Mouse (Mus musculus) olfactory bulb, adult 2 months (tissue): ENCODE results near the gene Mkks.

Source experiments
- CTCF ChIP-seq: fragments of 200-500 bp; IDR thresholded peaks from 2 replicates; pipeline ENCODE4 v1.5.1; 2012; ENCODE audit warnings: low read depth, mild to moderate bottlenecking, low read length, moderate library complexity; ENCODE audit not compliant: insufficient read depth
- POLR2A ChIP-seq: fragments of 200-500 bp; IDR thresholded peaks from 2 replicates; pipeline ENCODE4 v1.6.1; 2012; ENCODE audit warnings: mild to moderate bottlenecking, low read depth, low read length, moderate library complexity; ENCODE audit not compliant: insufficient read depth

DNA sequence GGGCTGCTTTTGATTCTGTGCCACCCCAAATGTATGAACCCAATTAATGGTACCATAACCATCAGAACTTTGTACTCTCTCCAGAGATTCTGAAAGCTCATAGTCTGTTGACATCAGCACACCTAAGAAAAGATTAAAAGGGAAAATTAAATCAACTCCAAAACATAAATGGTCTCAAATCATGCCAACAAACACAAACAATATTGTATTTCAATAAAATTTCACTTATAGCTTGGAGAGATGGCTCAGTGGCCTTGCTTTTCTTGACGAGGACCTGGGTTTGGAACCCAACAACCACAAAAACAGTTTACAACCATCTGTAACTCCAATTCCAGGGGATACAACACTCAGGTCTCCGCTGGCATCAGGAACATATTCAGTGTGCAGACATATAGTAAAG, 5.6 kb downstream of the Mkks start, which contains the start of gene AL731706.2:
- TF ChIP-seq CTCF (no peak), POLR2A (no peak)
